Mouse (Mus musculus) kidney, adult 2 months (tissue): ENCODE data around the gene Dkk1. TPM values are rescaled to one million over a fixed set of nuclear protein-coding genes. Genes with fewer than 3 reads are reported as not detected.
"Not testable (repeated sequence)": the region's sequence is repeated elsewhere in the genome, so short reads cannot be mapped to it uniquely, and the experiment has no call there.

Source experiments
- DNase-seq: peaks from one replicate; pipeline ENCODE4 v3.0.0; 2021
- H3K27ac ChIP-seq: fragments of 200-500 bp; 2 replicates; pipeline ENCODE4 v1.5.1; 2012; ENCODE audit warnings: low read depth, low read length, control low read depth, inconsistent platforms; ENCODE audit not compliant: insufficient read depth
- H3K27me3 ChIP-seq: fragments of 200-500 bp; replicated peaks from 2 replicates; pipeline ENCODE4 v1.6.1; 2012; ENCODE audit warnings: mild to moderate bottlenecking, moderate library complexity, low read length, inconsistent platforms; ENCODE audit not compliant: control insufficient read depth, insufficient read depth
- H3K36me3 ChIP-seq: fragments of 200-500 bp; 2 replicates; pipeline ENCODE4 v1.6.1; 2012; ENCODE audit warnings: mild to moderate bottlenecking, moderate library complexity, low read length, inconsistent platforms; ENCODE audit not compliant: control insufficient read depth, insufficient read depth
- H3K4me1 ChIP-seq: fragments of 200-500 bp; 2 replicates; pipeline ENCODE4 v1.6.1; 2011; ENCODE audit warnings: low read length; ENCODE audit not compliant: control insufficient read depth, insufficient read depth
- H3K4me3 ChIP-seq: fragments of 200-500 bp; 2 replicates; pipeline ENCODE4 v1.5.1; 2011; ENCODE audit warnings: mild to moderate bottlenecking, low read depth, low read length, control low read depth; ENCODE audit not compliant: insufficient read depth
- CTCF ChIP-seq: fragments of 200-500 bp; conservative IDR thresholded peaks from 2 replicates; pipeline ENCODE4 v1.5.1; 2011; ENCODE audit warnings: low read depth, mild to moderate bottlenecking, control low read depth, low read length, moderate library complexity, mixed read lengths; ENCODE audit not compliant: insufficient read depth, insufficient read length
- POLR2A ChIP-seq: fragments of 200-500 bp; IDR thresholded peaks from one replicate; pipeline ENCODE4 v1.6.1; 2011; ENCODE audit warnings: low read depth, low read length, control low read depth
- WGBS: fragments of 180-500 bp; shearing (Covaris S2); methylation state at CpG from one replicate; pipeline ENCODE4 v1.1.7; 2018; 5-methylcytosine and 5-hydroxymethylcytosine counted together
- polyA plus RNA-seq: library from polyadenylated mRNA; depleted of rRNA; stranded (reverse); fragments of >200 nt; gene quantifications from 2 replicates; pipeline ENCODE4 v1.2.3, GENCODE M21; 2012

The Dkk1 gene
- polyA plus RNA-seq, 1 experiment, result not detected

DNA sequence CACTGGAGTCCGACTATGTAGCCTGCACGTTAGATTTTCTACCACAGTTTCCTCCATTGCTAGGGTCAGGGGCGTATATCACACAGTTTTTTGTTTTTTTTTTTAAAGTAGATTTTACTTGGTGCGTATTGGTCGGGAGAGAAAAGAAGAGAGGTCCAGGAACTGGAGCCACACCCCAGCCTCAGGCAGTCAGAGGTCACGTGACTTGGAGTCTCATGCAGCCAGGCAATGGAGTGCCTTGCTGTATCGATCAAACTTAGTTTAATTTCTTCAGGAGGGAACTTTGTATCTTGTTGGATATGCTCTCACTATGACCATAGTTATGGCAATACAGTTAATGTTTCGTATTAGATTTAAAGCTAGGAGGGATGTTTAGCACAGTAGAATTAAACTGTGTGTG, 2.8 kb upstream of the Dkk1 start:
- Histone ChIP-seq H3K36me3 (no peaks in the 10 kb centered on the region), H3K4me1 (peaks cover 4% of the 10 kb centered on the region; the same call in 1 of the 2 replicates), H3K27me3 (peaks cover 8% of the 10 kb centered on the region), H3K27ac (no peak overlapping the region), H3K4me3 (no peak overlapping the region)
- TF ChIP-seq POLR2A (no peak), CTCF (no peak)
- 76% methylated on average over 8 of the region's 8 CpGs for WGBS
- no peak for DNase-seq

DNA sequence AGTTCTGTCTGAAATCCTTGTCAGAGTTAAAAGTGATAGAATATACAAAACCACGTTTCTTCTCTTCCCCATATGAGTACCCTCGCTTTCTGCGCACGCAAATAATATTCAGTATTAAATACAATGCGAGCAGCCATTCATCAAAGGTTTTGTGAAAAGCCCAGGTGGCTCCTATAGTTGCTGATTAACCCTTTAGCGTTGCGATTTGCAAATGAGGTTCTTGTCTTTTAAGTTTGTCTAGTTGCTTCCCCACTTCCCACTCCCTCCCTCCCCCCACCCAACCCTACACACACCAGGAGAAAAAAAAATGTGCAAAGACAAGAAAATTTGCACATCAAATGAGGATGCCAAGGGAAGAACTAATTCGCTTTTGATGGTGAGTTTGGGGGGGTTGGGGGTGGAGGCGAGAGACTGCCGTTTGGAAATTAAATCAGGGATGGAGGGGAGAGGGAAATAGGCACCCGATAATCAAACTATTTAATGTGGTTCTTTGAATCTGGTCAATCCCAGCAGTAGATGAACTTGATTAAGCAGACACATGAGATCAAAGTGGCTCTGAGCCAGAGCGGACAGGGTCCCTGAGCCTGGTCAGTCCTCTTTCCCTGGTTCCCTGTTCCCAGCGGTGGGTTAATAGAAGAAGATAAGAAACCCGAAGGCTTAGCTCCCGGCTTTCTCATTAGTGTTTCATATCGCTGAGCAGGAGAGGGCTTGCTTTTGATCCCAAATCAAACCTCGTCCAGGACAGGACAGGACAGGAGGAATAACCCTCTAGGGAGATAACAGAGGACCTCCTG, 586 bp upstream of the Dkk1 start:
- Histone ChIP-seq H3K27me3 (peaks cover 8% of the 10 kb centered on the region), H3K36me3 (no peaks in the 10 kb centered on the region), H3K4me1 (peaks cover 4% of the 10 kb centered on the region; the same call in 1 of the 2 replicates), H3K27ac (no peak overlapping the region), H3K4me3 (no peak overlapping the region)
- no peak for DNase-seq
- TF ChIP-seq CTCF (no peak), POLR2A (no peak)
- 13% methylated on average over 17 of the region's 17 CpGs for WGBS

DNA sequence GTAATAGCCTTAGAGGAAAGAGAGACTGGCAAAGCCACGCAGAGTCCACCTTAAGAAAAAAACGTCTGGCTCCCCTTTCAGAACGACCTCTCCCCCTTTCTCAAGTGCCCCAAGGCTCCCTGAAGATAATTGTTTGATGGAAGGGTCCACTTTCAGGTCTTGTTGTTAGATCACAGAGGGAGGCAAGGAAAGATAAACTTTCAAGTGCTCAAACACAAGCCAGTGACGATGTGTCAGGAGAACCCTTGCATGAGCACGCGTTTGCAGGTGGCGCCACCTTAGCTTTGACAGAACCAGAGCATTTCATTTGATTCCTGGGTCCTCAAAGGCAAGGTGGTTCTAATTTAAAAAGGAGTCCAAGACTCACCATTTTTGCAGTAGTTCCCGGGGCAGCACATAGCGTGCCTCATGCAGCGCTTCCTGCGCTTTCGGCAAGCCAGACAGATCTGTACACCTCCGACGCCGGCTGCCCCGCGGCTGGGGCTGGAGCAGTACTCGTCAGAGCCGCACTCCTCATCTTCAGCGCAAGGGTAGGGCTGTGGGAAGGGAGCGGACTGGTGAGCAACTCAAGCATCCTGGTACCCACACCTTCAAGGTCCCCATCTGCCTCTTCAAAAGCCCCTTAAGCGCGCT, 938 bp downstream of the Dkk1 start:
- H3K4me1 ChIP-seq, result peaks cover 4% of the 10 kb centered on the region; the same call in 1 of the 2 replicates
- H3K27me3 ChIP-seq, result peaks cover 8% of the 10 kb centered on the region
- no peak for DNase-seq
- H3K4me3 ChIP-seq, result no peak overlapping the region
- no peak overlapping the region for H3K27ac ChIP-seq
- no peak for TF ChIP-seq CTCF
- no peaks in the 10 kb centered on the region for H3K36me3 ChIP-seq
- 8% methylated on average over 23 of the region's 23 CpGs for whole genome bisulfite sequencing

DNA sequence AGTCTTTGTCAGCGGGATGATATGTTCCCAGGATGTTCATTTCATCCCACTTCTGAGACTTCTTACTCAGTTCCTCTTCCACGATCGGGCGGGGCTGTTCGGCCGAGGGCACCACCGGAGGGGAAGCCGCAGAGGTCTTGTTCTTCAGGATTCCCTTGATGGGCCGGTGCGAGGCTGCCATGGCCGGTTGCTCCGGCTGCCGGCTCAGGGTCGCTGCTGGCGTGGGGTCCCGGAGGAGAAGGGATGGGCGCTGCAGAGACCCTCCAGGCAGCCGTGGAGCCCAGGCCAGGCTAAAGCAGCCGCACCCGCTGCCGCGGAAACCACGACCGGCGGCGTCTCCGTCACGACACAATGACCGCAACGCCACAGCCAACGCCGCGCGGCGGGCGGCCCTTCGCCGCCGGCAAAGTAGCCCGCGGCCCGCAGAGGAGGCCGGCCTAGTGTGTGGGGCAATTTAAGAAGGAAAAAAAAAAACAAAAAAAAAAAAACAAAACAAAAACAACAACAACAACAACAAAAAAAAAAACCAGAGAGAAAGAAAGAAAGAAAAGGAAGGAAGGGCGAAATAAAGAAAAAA, 10.0 kb downstream of the Dkk1 start:
- not testable (repeated sequence) for H3K4me1 ChIP-seq, DNase-seq, H3K36me3 ChIP-seq, H3K27me3 ChIP-seq, H3K27ac ChIP-seq
- H3K4me3 ChIP-seq, result peak overlapping the region; percentile 42; the same call in 1 of the 2 replicates
- WGBS, result 3% methylated on average over 44 of the region's 44 CpGs

DNA sequence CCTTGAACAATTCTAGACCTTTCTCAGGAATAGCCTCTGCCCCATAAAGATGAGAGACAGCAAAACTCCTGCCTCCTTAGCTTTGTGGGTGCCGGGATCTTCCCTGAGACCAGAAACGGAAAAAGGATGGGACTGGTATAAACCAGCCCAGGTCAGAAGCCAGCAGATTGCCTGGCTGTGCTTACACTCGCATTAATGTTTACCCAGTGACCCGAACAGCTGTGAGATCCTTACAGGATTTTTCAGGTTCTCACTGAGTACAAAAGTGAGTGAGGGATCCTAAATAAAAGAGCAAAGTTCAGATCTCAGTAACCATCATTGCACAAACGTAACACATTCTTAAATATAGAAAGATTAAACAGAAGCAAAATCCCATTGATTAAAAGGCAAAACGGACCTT, 32.7 kb downstream of the Dkk1 start:
- TF ChIP-seq POLR2A (no peak), CTCF (no peak)
- peak overlapping the region; percentile 3; the same call in 1 of the 2 replicates for H3K27ac ChIP-seq

DNA sequence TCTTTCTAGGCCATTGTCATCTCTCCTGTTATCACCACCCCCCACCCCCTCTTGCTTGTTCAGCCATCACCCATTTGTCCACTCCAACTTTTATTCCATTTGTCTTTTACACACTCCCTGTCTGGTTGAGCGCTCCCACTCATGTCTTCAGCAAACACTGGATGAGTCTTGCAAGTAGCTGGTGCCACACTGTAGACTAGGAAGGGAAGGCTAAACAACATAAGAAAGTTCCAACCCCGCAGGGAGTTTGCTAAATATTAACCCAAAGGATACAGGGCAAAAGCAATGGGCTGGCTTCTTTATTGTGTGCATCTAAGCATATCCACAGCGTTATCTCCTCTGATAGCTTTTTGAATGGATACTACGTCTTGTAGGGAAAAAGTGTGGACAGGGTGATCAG, 39.0 kb downstream of the Dkk1 start:
- Histone ChIP-seq H3K4me1 (no peaks in the 10 kb centered on the region), H3K27me3 (no peaks in the 10 kb centered on the region), H3K36me3 (no peaks in the 10 kb centered on the region), H3K4me3 (no peak overlapping the region), H3K27ac (no peak overlapping the region)
- no peak for TF ChIP-seq CTCF
- TF ChIP-seq POLR2A, result no peak
- 38% methylated on average over 4 of the region's 4 CpGs for WGBS
- DNase-seq, result peak; percentile 56

More for the DNA sequence above, 32.7 kb downstream of the Dkk1 start:
- Histone ChIP-seq H3K4me1 (peaks cover 8% of the 10 kb centered on the region), H3K27me3 (no peaks in the 10 kb centered on the region), H3K4me3 (no peak overlapping the region), H3K36me3 (no peaks in the 10 kb centered on the region)
- 28% methylated on average over 6 of the region's 6 CpGs for WGBS
- DNase-seq, result peak; percentile 81

DNA sequence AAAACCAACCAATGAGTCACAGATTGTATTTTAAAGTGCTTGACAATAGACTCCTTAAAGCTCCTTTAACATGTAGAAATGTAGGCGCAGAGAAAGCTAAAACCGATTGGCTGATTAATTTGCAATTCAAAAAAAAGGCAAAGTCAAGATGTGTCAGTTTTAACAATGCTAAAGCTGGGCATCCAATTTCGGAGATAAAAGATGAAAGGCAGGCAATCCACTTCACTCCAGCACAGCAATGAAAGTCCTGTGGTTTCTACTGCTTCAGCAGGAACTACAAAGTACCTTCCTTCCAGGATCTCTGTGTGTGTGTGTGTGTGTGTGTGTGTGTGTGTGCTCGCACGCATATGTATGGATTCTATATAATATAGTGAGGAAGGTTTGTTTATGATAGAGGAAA, 44.0 kb downstream of the Dkk1 start:
- no peak overlapping the region for H3K27ac ChIP-seq
- TF ChIP-seq CTCF (no peak), POLR2A (no peak)
- no peak overlapping the region for H3K4me3 ChIP-seq
- H3K4me1 ChIP-seq, result no peaks in the 10 kb centered on the region
- H3K36me3 ChIP-seq, result no peaks in the 10 kb centered on the region
- no peaks in the 10 kb centered on the region for H3K27me3 ChIP-seq
- WGBS, result 63% methylated on average over 5 of the region's 5 CpGs
- no peak for DNase-seq
